Mouse (Mus musculus) bone marrow, adult 2 months (tissue): ENCODE measurements at regions not wholly inside any gene's neighbourhood (a gene's known extent, or its start where the extent isn't known, plus 50 kb on each side); places are given as distances from the start of the nearest gene placed in this dataset.

Source experiments
- H3K27ac ChIP-seq: fragments of 200-500 bp; 2 replicates; pipeline ENCODE4 v1.5.1; 2012; ENCODE audit warnings: low read depth, mild to moderate bottlenecking, control low read depth, inconsistent platforms, low read length; ENCODE audit not compliant: control insufficient read depth, poor library complexity, insufficient read depth
- H3K4me1 ChIP-seq: fragments of 200-500 bp; 2 replicates; pipeline ENCODE4 v1.6.1; 2011; ENCODE audit warnings: low read length; ENCODE audit not compliant: control insufficient read depth, insufficient read depth
- H3K4me3 ChIP-seq: fragments of 200-500 bp; replicated peaks from 2 replicates; pipeline ENCODE3; 2011; ENCODE audit warnings: mild to moderate bottlenecking, low read depth, low read length, control low read depth; ENCODE audit not compliant: control insufficient read depth
- CTCF ChIP-seq: fragments of 200-500 bp; IDR thresholded peaks from 2 replicates; pipeline ENCODE4 v1.5.1; 2011; ENCODE audit warnings: low read length, control low read depth; ENCODE audit not compliant: control insufficient read depth, insufficient read depth
- POLR2A ChIP-seq: fragments of 200-500 bp; IDR thresholded peaks from 2 replicates; pipeline ENCODE4 v1.6.1; 2011; ENCODE audit warnings: low read depth, mild to moderate bottlenecking, control low read depth, low read length, borderline replicate concordance; ENCODE audit not compliant: control insufficient read depth
- WGBS: fragments of 180-500 bp; shearing (Covaris S2); methylation state at CpG from one replicate; pipeline ENCODE4 v1.1.7; 2018; 5-methylcytosine and 5-hydroxymethylcytosine counted together

DNA sequence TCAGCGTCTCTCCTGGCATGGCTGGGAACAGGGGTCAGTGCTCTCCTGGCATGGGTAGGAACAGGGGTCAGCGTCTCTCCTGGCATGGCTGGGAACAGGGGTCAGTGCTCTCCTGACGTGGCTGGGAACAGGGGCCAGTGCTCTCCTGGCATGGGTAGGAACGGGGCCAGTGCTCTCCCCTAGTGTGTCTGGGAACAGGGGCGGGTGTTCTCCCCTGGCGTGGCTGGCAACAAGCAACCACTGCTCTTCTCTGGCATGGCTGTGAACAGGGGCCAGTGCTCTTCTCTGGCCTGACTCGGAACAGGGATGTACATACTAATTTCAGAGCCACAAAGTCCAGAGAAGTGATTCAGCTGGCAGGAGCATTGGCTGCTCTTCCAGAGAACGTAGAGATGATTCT is 447.4 kb upstream of the Adgrl2 start:
- Histone ChIP-seq H3K4me3 (no peak overlapping the region), H3K27ac (no peak overlapping the region), H3K4me1 (peaks cover 2% of the 10 kb centered on the region; the same call in 1 of the 2 replicates)
- WGBS: 81% methylated on average over 8 of the region's 8 CpGs
- TF ChIP-seq CTCF (no peak), POLR2A (no peak)

DNA sequence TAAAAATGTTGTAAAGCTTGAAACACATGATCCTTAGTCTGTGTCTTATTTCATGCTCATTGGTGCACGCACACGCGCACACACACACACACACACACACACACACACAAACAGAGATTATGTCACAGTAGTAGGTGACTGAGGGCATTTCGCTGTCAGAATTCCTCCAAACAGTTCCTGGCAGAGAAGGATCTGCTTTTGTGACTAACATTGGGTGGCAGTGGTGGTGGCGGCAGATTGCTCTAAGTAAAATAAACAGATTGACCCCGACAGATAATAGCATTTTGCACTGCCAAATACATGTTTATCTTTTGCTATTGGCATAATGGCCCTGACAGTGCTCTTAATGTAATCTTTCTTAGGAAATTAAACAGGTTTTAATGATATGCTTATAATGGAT is 446.6 kb upstream of the Adgrl2 start:
- TF ChIP-seq POLR2A: no peak
- TF ChIP-seq CTCF: no peak
- no peak overlapping the region for H3K27ac ChIP-seq
- H3K4me3 ChIP-seq: no peak overlapping the region
- WGBS: 76% methylated on average over 6 of the region's 6 CpGs
- peaks cover 2% of the 10 kb centered on the region; the same call in 1 of the 2 replicates for H3K4me1 ChIP-seq

DNA sequence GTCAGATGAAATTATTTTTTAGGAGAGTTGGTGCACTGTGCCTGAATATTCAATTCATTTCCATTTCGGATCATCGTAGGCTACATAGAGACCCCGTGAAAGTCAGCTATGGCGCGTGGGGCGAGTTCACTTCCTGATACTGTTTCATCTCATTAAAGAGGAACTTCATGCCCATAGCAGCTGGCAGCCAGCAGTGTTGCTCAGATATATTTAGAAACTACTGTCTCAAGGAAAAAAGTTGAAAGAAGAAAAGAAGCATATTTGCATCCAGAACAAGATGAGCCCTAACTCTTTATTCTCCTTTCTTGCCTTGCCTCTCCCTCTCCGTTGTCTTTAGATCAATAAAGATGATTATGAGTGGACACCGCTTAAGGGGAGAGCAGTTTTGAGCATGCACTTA is 446.1 kb upstream of the Adgrl2 start:
- WGBS: 16% methylated on average over 8 of the region's 8 CpGs
- Histone ChIP-seq H3K4me1 (peaks cover 2% of the 10 kb centered on the region; the same call in 1 of the 2 replicates), H3K27ac (no peak overlapping the region), H3K4me3 (no peak overlapping the region)
- no peak for TF ChIP-seq CTCF
- TF ChIP-seq POLR2A: no peak

DNA sequence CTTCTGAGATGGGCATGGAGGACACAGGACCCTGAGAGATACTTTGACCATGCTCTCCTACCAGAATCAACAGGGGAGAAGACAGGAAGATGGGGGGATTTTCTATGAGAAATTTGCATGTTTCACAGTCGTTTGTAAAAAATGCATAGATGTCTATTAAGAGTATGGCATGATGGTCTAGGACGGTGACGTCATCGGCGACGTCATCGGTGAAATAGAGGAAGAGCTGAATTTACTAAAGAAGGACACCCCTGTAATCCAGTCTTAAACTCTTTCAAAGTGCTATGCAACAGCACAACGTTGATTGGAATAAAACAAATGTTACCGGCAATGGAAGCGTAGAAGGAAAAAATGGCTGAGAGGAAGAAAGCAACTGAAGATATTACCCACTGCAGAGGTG is 441.4 kb upstream of the Adgrl2 start:
- TF ChIP-seq CTCF (no peak), POLR2A (no peak)
- H3K4me3 ChIP-seq: no peak overlapping the region
- H3K27ac ChIP-seq: no peak overlapping the region
- WGBS: 85% methylated on average over 10 of the region's 10 CpGs
- H3K4me1 ChIP-seq: peaks cover under 1% of the 10 kb centered on the region; the same call in 1 of the 2 replicates

DNA sequence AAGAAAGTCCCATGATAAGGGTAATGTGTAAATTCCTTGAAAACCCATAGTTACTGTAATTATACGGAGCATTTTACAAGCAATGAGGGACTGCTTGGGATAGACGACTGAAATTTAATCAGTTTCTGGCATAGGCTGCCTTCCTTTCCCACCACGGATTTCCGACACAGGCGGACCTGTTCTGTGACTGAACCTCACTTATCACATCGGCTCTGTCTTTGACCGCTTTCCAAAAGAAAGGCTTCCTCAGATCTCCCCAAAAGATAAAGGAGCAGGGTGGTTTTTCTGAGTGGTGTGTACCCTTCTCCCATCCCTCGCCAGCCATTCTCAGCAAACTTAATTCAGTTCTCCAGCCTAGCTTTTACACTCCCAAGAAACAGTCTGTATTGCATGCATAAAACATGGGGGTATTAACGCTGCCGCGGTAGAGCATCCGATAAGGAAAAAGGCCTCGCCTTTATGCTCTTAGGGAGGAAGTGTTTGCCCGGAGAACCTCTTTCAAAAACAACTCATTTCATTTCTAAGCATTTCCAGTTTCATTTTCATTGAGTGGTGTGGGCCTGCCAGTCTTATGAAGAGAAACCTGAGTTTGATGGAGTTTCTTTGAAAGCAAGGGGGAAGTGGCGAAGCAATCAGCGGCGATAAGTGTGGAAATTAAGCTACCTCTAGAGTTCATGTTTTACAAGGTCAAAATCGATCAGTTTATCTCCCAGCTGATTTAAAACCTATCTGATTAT is 435.8 kb upstream of the Adgrl2 start:
- TF ChIP-seq POLR2A: no peak
- no peak for TF ChIP-seq CTCF
- Histone ChIP-seq H3K27ac (no peak overlapping the region), H3K4me3 (no peak overlapping the region), H3K4me1 (no peaks in the 10 kb centered on the region)
- WGBS: 23% methylated on average over 18 of the region's 18 CpGs

DNA sequence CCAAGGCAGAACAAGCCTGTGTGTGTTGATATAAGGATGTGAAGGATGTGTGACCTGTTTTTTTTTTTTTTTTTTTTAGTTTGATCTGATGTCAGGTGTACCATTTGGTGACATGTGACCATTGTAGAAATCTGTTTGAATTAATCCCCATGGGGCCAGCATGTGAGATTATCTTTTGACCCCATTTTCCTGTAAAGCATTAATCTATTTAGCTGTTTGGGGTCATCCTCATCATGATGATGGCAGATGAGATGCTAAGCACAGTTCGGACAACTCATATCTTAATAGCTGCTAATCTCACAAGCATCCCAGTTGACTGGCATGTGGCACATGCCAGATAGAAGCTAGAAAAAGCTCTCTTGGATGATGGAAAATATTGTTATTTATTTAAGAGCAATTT is 434.0 kb upstream of the Adgrl2 start:
- 83% methylated on average over 1 of the region's 1 CpGs for WGBS
- TF ChIP-seq POLR2A: no peak
- TF ChIP-seq CTCF: no peak

DNA sequence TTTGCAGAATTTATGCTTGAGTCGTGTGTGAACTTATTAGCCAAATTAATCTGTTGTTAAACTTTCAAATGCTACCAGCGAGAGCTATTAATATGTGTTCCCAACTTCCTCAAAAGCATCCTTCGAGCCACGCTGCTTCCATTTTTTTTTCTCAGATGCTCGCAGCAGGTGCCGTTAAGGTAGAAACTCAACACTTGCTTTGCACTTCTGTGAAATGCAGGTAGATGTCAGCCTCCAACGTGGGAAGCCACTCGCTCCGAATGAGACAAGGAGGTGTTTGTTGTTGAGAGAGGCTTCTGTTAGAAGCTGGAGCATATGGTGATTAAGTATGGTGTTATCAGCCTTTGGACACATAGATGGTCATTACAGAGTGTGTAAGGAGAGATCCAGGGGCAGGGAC is 433.1 kb upstream of the Adgrl2 start:
- Histone ChIP-seq H3K4me3 (no peak overlapping the region), H3K27ac (no peak overlapping the region), H3K4me1 (no peaks in the 10 kb centered on the region)
- 31% methylated on average over 9 of the region's 9 CpGs for WGBS
- no peak for TF ChIP-seq CTCF
- TF ChIP-seq POLR2A: no peak

More for the DNA sequence above, 434.0 kb upstream of the Adgrl2 start:
- Histone ChIP-seq H3K4me3 (no peak overlapping the region), H3K27ac (no peak overlapping the region), H3K4me1 (no peaks in the 10 kb centered on the region)

DNA sequence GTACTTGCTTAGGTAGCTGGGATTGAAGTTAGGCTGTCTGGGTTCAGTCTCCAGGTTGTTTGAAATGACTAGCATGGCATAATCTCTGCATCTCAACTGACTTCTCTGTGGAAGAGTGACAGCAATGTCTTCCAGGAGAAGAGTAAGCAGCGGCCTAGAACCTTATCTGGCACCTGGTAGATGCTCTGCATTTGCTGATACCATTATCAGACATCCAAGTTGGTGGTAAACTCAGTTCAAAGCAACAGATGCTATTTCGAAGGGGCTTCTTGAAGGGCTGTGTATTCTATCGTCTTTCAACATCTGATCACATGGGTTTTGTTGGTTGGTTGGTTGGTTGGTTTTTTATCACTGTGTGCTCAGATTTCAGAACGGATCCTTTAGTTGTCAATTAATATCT is 424.7 kb upstream of the Adgrl2 start:
- no peak overlapping the region for H3K4me3 ChIP-seq
- TF ChIP-seq POLR2A (no peak), CTCF (no peak)
- H3K4me1 ChIP-seq: no peaks in the 10 kb centered on the region
- WGBS: 59% methylated on average over 4 of the region's 4 CpGs
- no peak overlapping the region for H3K27ac ChIP-seq

DNA sequence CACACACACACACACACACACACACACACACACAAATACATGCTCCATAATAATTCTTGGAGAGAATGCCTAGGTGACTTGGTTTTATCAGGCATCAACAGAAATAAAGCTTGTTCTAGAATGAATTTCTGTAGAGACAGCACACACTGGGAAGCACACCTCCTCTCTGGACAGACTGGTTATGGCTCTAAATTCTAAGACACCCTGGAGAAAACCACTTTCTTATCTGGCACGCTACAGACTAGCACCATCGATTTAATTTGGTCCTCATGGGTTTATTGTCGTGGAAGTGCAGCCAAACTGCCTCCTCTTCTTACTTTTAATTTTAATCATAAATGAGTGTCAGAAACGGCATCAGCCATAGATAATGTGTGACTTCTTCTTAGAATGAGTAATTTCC is 422.8 kb upstream of the Adgrl2 start:
- TF ChIP-seq CTCF (no peak), POLR2A (no peak)
- WGBS: 50% methylated on average over 4 of the region's 4 CpGs

More for the DNA sequence above, 422.8 kb upstream of the Adgrl2 start:
- no peak overlapping the region for H3K27ac ChIP-seq
- no peak overlapping the region for H3K4me3 ChIP-seq
- H3K4me1 ChIP-seq: no peaks in the 10 kb centered on the region
